Mouse (Mus musculus) cerebellum, postnatal 36 days (tissue): ENCODE measurements around the gene Tmem39a.

ENCODE experiments used
- DNase-seq, 2 experiments: peaks; one replicate each; pipeline ENCODE4 v3.0.0; 2021 to 2022; ENCODE audit warnings: mixed read lengths in 2 of 2

Gene Tmem39a

DNA sequence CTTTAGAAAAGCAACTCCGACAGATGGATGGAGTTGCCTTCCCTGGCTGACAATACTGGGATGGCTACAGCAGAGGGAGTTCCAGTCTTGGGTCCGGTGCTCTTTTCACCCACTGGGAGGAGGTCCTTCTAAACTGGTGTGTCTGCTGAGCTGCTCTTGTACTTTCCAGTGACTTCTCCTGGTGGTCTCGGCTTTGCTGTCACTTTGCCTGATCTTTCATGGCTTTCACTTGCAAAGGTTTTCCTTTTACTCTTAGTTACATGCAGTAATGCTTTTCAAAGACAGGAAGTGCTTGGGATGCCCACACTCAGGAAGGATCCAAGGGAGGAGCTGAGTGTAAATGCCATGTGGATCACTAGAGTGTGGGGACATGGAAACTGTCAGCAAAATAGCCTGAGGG is 33.0 kb downstream of the Tmem39a start:
- no peak for DNase-seq

DNA sequence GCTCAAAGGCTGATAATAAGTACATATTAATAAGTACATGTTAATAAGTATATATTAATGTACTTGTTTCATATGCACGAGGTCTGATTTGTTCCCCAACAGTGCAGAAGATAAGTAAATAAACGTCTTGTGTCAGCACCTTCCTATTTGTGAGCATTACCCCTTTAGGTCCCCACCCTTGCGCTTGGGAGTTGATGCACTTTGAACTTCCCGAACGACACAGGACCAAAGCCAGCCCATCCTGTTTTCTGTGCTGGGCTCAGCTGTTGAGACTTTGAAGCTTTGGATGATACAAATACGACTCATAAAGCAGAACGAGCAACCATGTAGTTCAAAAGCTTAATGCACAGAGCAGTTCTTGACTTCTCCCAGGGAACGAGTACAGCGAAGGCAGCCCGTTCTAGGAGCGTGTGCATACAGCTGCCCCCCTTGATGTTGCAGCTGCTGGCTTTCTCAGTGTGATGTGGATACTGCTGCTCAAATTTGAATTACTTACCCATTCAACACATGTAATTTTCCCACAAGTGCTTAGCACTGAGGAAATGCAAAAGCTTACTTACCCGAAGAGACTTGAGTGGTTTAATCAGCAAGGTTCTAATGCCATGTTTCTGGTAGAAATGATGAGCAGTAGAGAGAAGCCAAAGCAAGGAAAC is 33.7 kb downstream of the Tmem39a start:
- no peak for DNase-seq

DNA sequence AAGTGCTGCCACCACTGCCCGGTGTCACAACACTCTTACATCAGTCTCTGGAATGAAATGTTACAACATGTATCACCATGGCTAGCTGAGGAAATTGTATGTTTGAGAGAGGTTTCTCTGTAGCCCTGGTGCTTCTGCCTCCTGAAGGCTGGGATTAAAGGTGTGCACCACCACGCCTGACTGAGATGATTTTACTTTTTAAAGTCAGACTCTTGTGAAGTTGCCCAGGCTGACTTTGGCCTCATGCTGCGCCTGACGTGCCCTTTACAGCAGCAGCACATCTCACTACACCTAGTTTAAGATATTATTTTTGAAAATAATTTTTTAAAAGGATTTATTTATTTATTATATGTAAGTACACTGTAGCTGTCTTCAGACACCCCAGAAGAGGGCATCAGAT is 34.4 kb downstream of the Tmem39a start:
- DNase-seq: no peak

GRCm38 (mm10) chr16:38594435-38594834 is 35.9 kb downstream of the Tmem39a start:
- DNase-seq: no peak

DNA sequence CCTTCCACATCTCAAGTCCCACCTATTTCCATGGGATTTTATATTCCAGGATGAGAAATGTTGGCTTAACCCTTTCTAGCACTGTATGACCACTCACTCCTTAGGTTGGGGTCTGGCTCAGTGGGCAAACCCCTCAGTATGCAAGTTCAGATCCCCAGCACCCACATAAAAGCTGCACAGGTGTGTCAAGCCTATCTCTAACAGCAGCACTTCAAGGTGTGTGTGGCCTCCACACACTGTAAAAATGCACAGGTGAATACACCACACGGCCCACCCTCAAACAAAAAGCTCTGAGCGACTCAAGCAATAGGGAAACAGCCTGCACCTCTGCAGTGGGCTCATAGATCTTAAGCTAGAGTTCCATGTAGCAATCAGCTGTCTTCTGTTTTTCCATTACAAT is 37.6 kb downstream of the Tmem39a start:
- no peak for DNase-seq

DNA sequence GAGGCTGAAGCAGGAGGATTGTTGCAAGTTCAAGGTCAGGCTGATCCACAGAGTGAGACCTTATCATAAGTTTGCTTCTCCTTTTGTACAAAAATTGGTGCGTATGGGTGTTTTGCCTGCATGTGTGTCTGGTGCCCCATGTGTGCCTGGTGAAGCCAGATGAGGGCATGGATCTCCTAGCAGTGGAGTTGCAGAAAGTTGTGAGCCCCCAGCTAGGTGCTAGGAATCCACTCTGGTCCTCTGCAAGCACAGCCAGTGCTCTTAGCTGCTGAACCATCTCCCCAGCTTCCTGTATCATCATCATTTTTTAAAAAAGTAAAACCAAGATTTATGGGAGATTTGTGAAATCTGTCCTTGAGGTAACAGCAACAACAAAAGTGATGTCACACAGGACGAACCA is 38.2 kb downstream of the Tmem39a start:
- DNase-seq: no peak

DNA sequence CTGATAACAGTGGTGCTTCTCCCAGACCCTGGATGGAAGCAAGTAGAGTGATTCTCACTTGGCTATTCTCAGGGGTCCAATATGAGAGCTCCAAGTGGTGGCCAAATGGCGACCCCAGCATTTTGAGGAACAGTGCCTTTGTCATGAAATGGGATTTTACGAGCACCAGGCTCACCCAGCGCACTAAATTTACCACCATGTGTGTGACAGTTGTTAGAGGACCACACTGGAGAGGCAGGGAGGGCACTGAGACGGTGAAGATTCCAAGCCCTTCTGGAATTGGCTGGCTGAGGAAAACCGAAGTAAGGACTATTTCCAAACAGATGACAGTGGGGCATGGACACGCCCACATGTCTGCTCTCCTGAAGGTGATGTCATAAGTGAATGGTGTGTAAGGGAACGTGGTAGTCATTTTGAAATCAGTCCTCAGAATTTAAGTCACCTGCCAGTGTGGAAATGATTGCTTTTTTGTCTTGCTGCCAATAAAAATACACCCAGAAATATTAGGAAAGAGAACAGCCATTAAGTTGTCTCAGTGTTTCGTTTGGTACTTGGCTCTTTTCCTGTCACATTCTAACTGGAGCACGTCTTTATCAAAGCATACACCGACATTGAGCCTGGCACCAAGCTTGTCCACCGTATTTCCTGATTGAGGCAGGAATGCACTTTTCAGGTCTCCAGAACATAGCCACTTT is 40.6 kb downstream of the Tmem39a start:
- DNase-seq: no peak

DNA sequence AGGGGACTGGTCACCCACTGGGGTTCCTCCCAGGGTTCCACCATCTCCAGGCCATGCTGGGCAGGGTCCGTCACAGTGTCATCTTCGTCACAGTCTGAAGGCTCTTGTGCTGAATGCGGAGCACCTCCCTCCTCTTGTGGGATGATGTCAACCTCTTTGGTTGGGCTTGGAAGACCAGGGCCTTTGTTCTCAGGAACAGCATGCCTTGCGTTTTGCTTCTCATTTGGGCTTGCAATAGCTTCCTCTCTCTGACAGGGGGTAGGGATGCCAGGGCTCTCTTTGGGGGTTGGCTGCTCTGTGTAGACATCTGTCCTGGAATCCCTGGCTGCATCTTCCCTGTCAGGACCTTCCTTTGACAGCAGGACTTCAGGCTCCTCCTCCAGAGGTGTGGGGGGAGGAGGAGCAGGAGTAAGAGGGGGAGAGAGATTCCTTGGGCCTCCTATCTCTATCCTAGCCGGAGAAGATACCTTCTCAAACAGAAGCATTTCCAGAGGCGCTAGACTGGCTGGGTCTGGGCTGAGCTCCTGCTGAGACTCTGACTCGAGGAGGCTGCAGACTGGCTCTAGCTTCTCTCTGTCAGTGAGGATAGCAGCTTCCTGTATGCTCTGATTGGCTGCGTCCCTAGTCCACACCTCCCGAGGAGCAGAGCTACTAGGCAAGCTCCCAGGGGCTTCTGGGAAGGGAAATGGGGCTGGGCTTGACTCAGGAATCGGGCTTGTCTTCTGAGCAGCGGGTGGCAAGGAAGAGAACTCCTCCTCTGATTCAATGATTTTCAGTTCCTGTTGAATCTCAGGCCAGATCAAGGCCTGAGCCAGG is 44.7 kb downstream of the Tmem39a start:
- DNase-seq: peak; percentile 20 to 25

GRCm38 (mm10) chr16:38606509-38606908 is 48.0 kb downstream of the Tmem39a start:
- no peak for DNase-seq

- DNase-seq: no peak
Observed at GRCm38 (mm10) chr16:38608687-38609086, 50.2 kb downstream of the Tmem39a start.

DNA sequence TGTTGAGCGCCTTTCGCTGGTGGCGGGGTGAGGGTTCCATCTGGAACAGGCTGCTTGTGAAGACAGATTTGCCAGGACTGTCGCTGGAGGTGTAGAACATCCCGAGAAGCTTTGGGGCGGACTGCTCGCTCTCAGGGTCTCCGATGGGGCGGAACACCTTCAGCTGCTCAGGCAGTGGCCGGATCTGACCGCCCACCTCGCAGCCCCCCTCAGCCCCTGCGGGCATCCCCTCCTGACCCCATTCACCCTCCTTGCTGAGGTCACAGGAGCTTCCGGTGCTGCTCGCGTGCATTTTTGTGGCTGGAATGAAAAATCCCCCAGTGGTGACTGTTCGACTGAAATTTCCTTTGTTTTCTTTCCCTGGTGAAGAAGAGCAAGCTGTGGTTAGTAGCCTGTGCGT is 50.6 kb downstream of the Tmem39a start:
- no peak for DNase-seq

- no peak for DNase-seq
Observed at GRCm38 (mm10) chr16:38612646-38613045, 54.1 kb downstream of the Tmem39a start.

DNA sequence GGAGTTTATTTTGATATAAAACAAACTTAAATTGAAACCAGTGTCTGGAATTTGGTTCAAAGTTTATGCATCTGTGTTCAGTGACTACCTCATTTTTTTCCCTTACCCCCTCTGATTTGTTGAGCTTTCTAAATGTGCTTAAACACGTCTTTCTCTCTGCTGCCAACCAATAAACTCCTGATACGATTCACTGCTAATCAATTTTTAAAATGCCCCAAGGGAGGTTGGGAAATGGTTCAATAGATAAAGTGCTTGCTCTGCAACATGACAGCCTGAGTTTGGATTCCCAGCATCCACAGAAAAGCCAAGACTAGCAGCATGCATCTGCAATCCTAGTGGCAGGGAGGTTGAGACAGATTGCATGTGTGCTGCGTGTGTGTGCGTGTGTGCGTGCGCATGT is 55.1 kb downstream of the Tmem39a start:
- DNase-seq: no peak

GRCm38 (mm10) chr16:38617977-38618376 is 59.5 kb downstream of the Tmem39a start:
- no peak for DNase-seq

DNA sequence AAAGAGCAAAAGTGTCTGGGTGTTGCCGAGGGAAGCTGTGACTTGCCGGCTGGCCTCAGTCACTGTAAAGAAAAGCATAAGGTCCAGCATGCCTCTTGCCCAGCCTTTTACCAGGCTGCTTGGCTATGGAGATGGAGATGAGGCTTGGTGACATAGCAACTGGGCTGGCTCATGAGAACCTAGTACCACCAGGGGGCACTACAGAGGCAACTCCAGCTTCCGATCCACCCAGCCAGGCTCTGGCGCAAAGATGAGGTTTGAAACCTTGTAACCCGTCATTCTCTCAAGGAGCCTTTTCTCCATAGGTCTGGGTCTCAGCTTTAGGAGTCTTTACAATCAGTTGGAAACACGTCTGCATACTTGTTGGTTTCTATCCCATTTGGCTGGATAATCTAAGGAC is 60.6 kb downstream of the Tmem39a start:
- DNase-seq: peak; percentile 65 to 66

DNA sequence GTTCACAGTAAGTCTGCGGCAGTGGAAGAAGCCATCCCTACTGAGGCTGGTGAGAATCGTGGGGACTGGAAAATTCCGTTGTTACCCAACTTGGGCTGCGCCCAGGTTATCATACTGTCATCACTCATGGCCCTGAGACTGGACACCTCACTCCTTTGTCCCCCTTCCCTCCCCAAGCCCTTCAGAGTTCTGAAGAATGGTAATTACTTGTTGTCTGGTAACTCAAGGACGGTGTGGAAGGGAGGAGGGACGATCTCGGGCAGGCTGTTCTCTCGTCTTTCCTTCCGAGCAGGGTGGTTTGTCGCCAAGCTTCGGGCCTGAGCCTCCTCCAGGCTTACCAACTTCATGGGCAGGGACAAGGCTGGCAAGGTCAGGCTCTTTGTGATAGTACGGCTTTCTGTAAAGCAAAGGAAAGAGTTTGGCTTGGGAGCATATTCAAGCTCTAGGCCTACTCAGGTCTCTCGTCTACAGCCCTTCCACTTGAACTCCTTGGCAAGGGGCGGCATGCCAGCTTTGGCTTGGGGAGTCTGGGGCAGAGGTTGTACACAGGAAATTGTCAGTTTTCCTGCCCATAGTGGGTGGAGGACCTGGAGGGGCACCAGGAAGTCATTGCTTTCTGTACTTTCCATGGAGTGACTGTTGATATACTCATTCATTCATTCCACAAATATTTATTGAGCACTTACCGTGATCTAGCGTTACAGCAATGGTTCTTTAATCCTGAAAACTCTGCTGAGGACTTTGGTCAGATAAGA is 62.4 kb downstream of the Tmem39a start:
- DNase-seq: no peak

DNA sequence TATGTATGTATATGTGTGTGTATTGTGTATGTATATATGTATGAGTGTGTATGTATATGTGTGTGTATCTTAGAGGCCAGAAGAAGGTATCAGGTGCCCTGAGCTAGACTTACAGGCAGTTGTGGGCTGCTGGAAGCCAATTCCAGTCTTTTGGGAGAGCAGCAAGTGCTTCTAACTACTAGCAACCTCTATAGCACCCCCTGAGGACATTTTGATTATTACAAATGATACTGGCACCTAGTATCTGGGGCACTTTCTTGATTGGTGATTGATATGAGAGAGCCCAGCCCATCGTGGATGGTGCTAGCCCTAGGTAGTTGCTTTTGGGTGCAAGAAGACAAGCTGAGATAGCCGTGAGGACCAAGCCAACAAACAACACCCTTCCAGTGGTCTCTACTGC is 63.8 kb downstream of the Tmem39a start:
- DNase-seq: no peak

DNA sequence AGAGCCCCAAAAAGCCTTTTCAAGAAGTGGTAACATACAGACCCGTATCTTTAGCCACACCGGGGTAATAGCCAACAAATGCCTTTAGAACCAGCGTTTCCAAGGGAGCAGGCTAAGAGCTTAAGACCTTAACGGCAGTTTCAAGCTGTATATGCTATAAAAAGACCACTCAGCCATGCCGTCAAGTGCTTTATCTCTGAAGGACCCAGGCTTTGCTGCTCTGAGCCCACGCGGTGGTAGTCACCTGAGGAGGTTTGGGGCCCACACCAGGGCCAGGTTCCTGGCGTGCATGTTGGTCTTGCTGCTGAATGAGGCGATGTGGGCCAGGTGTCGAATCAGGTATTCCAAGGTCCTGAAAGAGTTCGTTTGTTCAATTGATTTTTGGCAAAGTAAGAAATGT is 65.8 kb downstream of the Tmem39a start:
- no peak for DNase-seq

GRCm38 (mm10) chr16:38625411-38625810 is 66.9 kb downstream of the Tmem39a start:
- no peak for DNase-seq

DNA sequence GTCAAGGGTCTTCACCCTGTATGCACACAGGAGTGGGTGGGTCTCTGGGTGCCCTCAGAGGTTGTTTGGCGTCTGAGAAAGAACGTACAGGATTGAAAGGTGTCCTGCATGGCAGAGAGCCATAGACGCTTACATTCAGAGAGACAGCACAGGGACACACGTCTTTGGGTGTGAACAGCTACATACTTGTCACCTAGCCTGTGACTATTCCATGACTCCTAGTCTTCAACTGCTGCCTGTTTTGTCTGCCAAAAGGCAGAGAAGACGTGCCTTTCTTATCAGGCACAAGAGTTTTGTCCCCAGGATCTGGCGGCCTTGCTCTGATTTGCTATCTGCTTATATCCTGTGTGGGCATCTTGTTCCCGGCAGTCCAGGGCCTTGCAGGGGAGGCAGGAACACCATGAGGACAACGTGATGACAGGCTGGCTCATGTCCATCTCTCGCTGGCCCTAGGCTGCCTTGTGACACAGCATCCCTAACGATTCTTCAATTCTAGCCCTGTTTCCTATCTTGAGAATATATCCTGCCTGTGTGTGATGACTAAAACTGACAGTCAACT is 67.4 kb downstream of the Tmem39a start:
- no peak for DNase-seq

DNA sequence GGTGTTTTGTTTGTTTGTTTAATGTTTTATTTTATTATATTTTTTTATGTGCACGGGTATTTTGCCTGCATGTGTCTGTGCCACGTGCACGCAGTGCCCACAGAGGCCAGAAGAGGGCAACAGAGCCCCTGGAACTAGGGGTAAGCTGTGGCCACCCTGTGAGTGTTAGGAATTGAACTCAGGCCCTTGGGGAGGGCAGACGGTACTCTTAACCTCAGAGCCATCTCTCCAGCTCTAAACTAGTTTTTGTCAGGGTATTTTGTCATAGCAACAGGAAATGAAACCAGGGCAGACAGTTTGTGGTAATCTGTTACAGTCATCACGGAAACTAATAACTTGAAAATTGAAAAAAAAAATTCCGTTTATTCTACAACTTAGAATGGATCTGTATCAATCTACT is 73.6 kb downstream of the Tmem39a start:
- peak; percentile 9 to 21 for DNase-seq

GRCm38 (mm10) chr16:38635833-38636390 is 77.4 kb downstream of the Tmem39a start:
- no peak for DNase-seq

- no peak for DNase-seq
Observed at GRCm38 (mm10) chr16:38636682-38637081, 78.2 kb downstream of the Tmem39a start.
